Mouse (Mus musculus) heart, adult 2 months (tissue): ENCODE data around the gene Alg9. TPM values are rescaled to one million over a fixed set of nuclear protein-coding genes. Genes with fewer than 3 reads are reported as not detected.

Experiments
- DNase-seq, 2 experiments: peaks; one replicate each; pipeline ENCODE4 v3.0.0; 2021
- H3K27ac ChIP-seq: fragments of 200-600 bp; 2 replicates; pipeline ENCODE4 v1.8.1; 2022
- H3K27me3 ChIP-seq: fragments of 200-500 bp; 2 replicates; pipeline ENCODE4 v1.6.1; 2012; ENCODE audit warnings: mild to moderate bottlenecking, low read length, inconsistent platforms, mixed read lengths; ENCODE audit not compliant: control insufficient read depth, insufficient read depth
- H3K36me3 ChIP-seq: fragments of 200-500 bp; 2 replicates; pipeline ENCODE4 v1.6.1; 2012; ENCODE audit warnings: low read length, inconsistent platforms; ENCODE audit not compliant: control insufficient read depth, insufficient read depth
- H3K4me1 ChIP-seq: fragments of 200-500 bp; 2 replicates; pipeline ENCODE4 v1.6.1; 2011; ENCODE audit warnings: low read length; ENCODE audit not compliant: control insufficient read depth, insufficient read depth
- H3K4me3 ChIP-seq: fragments of 200-600 bp; 2 replicates; pipeline ENCODE4 v1.8.1; 2022
- H3K79me2 ChIP-seq: fragments of 200-500 bp; replicated peaks from 2 replicates; pipeline ENCODE4 v1.6.1; 2012; ENCODE audit warnings: mild to moderate bottlenecking, inconsistent platforms, low read length, moderate library complexity, mixed read lengths; ENCODE audit not compliant: control insufficient read depth, insufficient read depth
- H3K9ac ChIP-seq: fragments of 200-500 bp; 2 replicates; pipeline ENCODE4 v1.6.1; 2012; ENCODE audit warnings: low read depth, mild to moderate bottlenecking, control low read depth, inconsistent platforms, low read length, mixed read lengths
- CTCF ChIP-seq: fragments of 200-600 bp; IDR thresholded peaks from 2 replicates; pipeline ENCODE4 v1.8.1; 2022; ENCODE audit warnings: antibody characterized with exemption, mild to moderate bottlenecking, moderate library complexity
- EP300 ChIP-seq: fragments of 200-500 bp; IDR thresholded peaks from 2 replicates; pipeline ENCODE4 v1.6.1; 2011; ENCODE audit warnings: low read depth, low read length, control low read depth; ENCODE audit not compliant: insufficient read depth
- POLR2A ChIP-seq: fragments of 200-500 bp; IDR thresholded peaks from 2 replicates; pipeline ENCODE4 v1.6.1; 2011; ENCODE audit warnings: mild to moderate bottlenecking, low read depth, low read length, control low read depth; ENCODE audit not compliant: insufficient read depth
- WGBS: fragments of 180-500 bp; shearing (Covaris S2); methylation state at CpG from one replicate; pipeline ENCODE4 v1.1.7; 2018; 5-methylcytosine and 5-hydroxymethylcytosine counted together
- intact Hi-C: fragments of 180-260 bp; cut with DNase I; formaldehyde crosslinking; loops from one replicate; pipeline ENCODE4 v1.15.1; 2025
- polyA plus RNA-seq: library from polyadenylated mRNA; depleted of rRNA; stranded (reverse); fragments of >200 nt; gene quantifications from 2 replicates; pipeline ENCODE4 v1.2.3, GENCODE M21; 2012
- total RNA-seq, 2 experiments: library from RNA; stranded (reverse); gene quantifications; 2 replicates each; pipeline ENCODE4 v1.2.3; 2021

Gene Alg9
- total and polyA plus RNA-seq, 3 experiments, result 9.6 to 13.4 (median 9.9) TPM

GRCm38 (mm10) chr9:50776162-50776760, 1.4 kb downstream of the Alg9 start:
- Histone ChIP-seq H3K4me1 (peaks cover 1% of the 10 kb centered on the region), H3K36me3 (no peaks in the 10 kb centered on the region), H3K27ac (no peak overlapping the region), H3K9ac (peak overlapping the region; percentile 97; the same call in 1 of the 2 replicates), H3K4me3 (peak overlapping the region; percentile 98), H3K27me3 (no peaks in the 10 kb centered on the region), H3K79me2 (no peaks in the 10 kb centered on the region)
- 66% methylated on average over 11 of the region's 11 CpGs for WGBS
- intact Hi-C loops, result no loop called here
- TF ChIP-seq CTCF, result no peak
- no peak for TF ChIP-seq EP300
- TF ChIP-seq POLR2A, result no peak
- DNase-seq, result no peak

- Histone ChIP-seq H3K27ac (no peak overlapping the region), H3K4me3 (no peak overlapping the region), H3K27me3 (no peaks in the 10 kb centered on the region), H3K4me1 (no peaks in the 10 kb centered on the region), H3K9ac (no peak overlapping the region), H3K79me2 (no peaks in the 10 kb centered on the region), H3K36me3 (no peaks in the 10 kb centered on the region)
- TF ChIP-seq EP300, result no peak
- TF ChIP-seq CTCF, result peak; percentile 73
- TF ChIP-seq POLR2A, result no peak
- 83% methylated on average over 2 of the region's 2 CpGs for WGBS
- peak in 1 of 2 experiments; percentile 40 for DNase-seq
- intact Hi-C loops, result no loop called here
Measured at GRCm38 (mm10) chr9:50782155-50782554, 7.3 kb downstream of the Alg9 start.

- TF ChIP-seq CTCF (no peak), POLR2A (no peak), EP300 (no peak)
- DNase-seq, result no peak
- WGBS, result 85% methylated on average over 3 of the region's 3 CpGs
- no peaks in the 10 kb centered on the region for H3K79me2 ChIP-seq
- no peak overlapping the region for H3K27ac ChIP-seq
- H3K27me3 ChIP-seq, result no peaks in the 10 kb centered on the region
- H3K36me3 ChIP-seq, result no peaks in the 10 kb centered on the region; the same call in 1 of the 2 replicates
- H3K9ac ChIP-seq, result no peak overlapping the region
- intact Hi-C loops, result no loop called here
- H3K4me1 ChIP-seq, result no peaks in the 10 kb centered on the region
- no peak overlapping the region for H3K4me3 ChIP-seq
Measured at GRCm38 (mm10) chr9:50795266-50795665, 20.4 kb downstream of the Alg9 start.

- intact Hi-C loops, result no loop called here
- DNase-seq, result no peak
- no peaks in the 10 kb centered on the region; the same call in 1 of the 2 replicates for H3K36me3 ChIP-seq
- no peaks in the 10 kb centered on the region for H3K27me3 ChIP-seq
- H3K4me1 ChIP-seq, result no peaks in the 10 kb centered on the region
- H3K79me2 ChIP-seq, result no peaks in the 10 kb centered on the region
- TF ChIP-seq EP300, result no peak
- no peak for TF ChIP-seq CTCF
- no peak for TF ChIP-seq POLR2A
- H3K27ac ChIP-seq, result no peak overlapping the region
- H3K4me3 ChIP-seq, result no peak overlapping the region
- H3K9ac ChIP-seq, result no peak overlapping the region
- 94% methylated on average over 8 of the region's 8 CpGs for WGBS
Measured at GRCm38 (mm10) chr9:50796776-50797175, 22.0 kb downstream of the Alg9 start.

GRCm38 (mm10) chr9:50797641-50798040, 22.8 kb downstream of the Alg9 start:
- intact Hi-C loops, result no loop called here
- 97% methylated on average over 7 of the region's 7 CpGs for WGBS
- Histone ChIP-seq H3K79me2 (no peaks in the 10 kb centered on the region), H3K27me3 (no peaks in the 10 kb centered on the region), H3K27ac (no peak overlapping the region), H3K9ac (no peak overlapping the region), H3K36me3 (no peaks in the 10 kb centered on the region; the same call in 1 of the 2 replicates), H3K4me1 (no peaks in the 10 kb centered on the region), H3K4me3 (no peak overlapping the region)
- no peak for TF ChIP-seq CTCF
- no peak for TF ChIP-seq POLR2A
- TF ChIP-seq EP300, result no peak
- DNase-seq, result no peak

- Histone ChIP-seq H3K27me3 (no peaks in the 10 kb centered on the region), H3K79me2 (no peaks in the 10 kb centered on the region), H3K4me1 (no peaks in the 10 kb centered on the region), H3K36me3 (no peaks in the 10 kb centered on the region; the same call in 1 of the 2 replicates), H3K27ac (no peak overlapping the region), H3K9ac (no peak overlapping the region), H3K4me3 (no peak overlapping the region)
- TF ChIP-seq POLR2A (no peak), CTCF (no peak), EP300 (no peak)
- intact Hi-C loops, result no loop called here
- WGBS, result 83% methylated on average over 5 of the region's 5 CpGs
- DNase-seq, result no peak
Measured at GRCm38 (mm10) chr9:50798368-50798767, 23.5 kb downstream of the Alg9 start.
